Mouse (Mus musculus): ENCODE measurements around the gene Sirt7.

DNA sequence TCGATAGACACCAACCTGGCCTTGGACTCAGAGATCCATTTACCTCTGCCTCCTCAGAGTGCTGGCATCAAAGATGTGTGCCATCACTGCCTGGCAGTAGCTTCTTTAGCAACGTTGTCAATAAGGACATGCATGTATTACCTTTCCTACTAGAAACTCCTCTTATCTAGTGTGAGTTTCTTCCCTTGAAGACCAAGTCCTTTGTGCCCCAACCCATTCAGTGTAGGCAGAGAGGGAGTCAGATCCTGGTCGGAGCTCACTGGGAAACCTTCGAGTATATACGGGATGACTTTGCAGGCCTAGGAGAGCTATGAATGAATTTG lies 50.8 kb downstream of the Sirt7 start:
- TF ChIP-seq POLR2A (IDR thresholded peaks at IDR 0.05; ENCODE audit: insufficient read depth, low read depth, low read length): no peak
- TF ChIP-seq CTCF (IDR thresholded peaks at IDR 0.05): no peak
- TF ChIP-seq EP300 (IDR thresholded peaks at IDR 0.05; ENCODE audit: insufficient read depth, low read depth, low read length): no peak

All from heart, adult 2 months (tissue).